Mouse (Mus musculus): ENCODE data around the gene Vmn1r23. TPM values are rescaled to one million over a fixed set of nuclear protein-coding genes. Genes with fewer than 3 reads are reported as not detected.
"Not testable (repeated sequence)": the region's sequence is repeated elsewhere in the genome, so short reads cannot be mapped to it uniquely, and the experiment has no call there.

Gene Vmn1r23
- total RNA-seq (2022) = not detected

GRCm38 (mm10) chr6:57926738-57927137 lies at the start of gene Vmn1r23:
Gene Vmn1r23, minus strand, starts transcription at chr6:57926838.
- no peak for DNase-seq

GRCm38 (mm10) chr6:57961403-57961802 lies 34.8 kb upstream of the Vmn1r23 start, which contains the start of gene Vmn1r24:
Gene Vmn1r24, minus strand, starts transcription at chr6:57961503.
- DNase-seq = not testable (repeated sequence)

GRCm38 (mm10) chr6:57907928-57908327 lies 18.7 kb downstream of the Vmn1r23 start, which contains the start of gene Vmn1r22:
Gene Vmn1r22, minus strand, starts transcription at chr6:57908028.
- no peak for DNase-seq

Other genes starting within 250 kb of the Vmn1r23 start
- gene Pyurf, start 234.8 kb downstream of the Vmn1r23 start, total RNA-seq (2022) = 10 to 100 TPM; 12.9 to 15.3 (median 13.2) TPM
- 10 to 100 TPM; 17.8 to 25.3 (median 21.0) TPM for gene Lancl2, start 224.3 kb downstream of the Vmn1r23 start, total RNA-seq (2022)
- 10 to 100 TPM; 16.8 to 21.4 (median 17.2) TPM for gene Vopp1, start 101.7 kb downstream of the Vmn1r23 start, total RNA-seq (2022)
- gene Vmn1r21, start 76.5 kb downstream of the Vmn1r23 start, total RNA-seq (2022) = not detected
- gene Vmn1r22, start 18.8 kb downstream of the Vmn1r23 start, total RNA-seq (2022) = not detected
- gene Vmn1r24, start 34.7 kb upstream of the Vmn1r23 start, total RNA-seq (2022) = not detected
- not detected for gene Vmn1r25, start 54.0 kb upstream of the Vmn1r23 start, total RNA-seq (2022)
- not detected for gene Vmn1r26, start 88.3 kb upstream of the Vmn1r23 start, total RNA-seq (2022)

Data from adrenal gland, adult 8-10 months (tissue).